Mouse (Mus musculus) common myeloid progenitor, adult 5-6 weeks (primary cell): ENCODE measurements around the gene Tmem97. TPM values are rescaled to one million over a fixed set of nuclear protein-coding genes. Genes with fewer than 3 reads are reported as not detected.
"Not testable (repeated sequence)": the region's sequence is repeated elsewhere in the genome, so short reads cannot be mapped to it uniquely, and the experiment has no call there.

Experiments used
- ATAC-seq: replicated peaks from 2 replicates; pipeline ENCODE4 v1.8.0; 2016; ENCODE audit warnings: low read depth, mild to moderate bottlenecking, moderate TSS enrichment, inconsistent platforms; ENCODE audit not compliant: poor library complexity, severe bottlenecking
- total RNA-seq: library from RNA; stranded (forward); fragments of 200-1000, 187-1606 nt; gene quantifications from 2 replicates; pipeline ENCODE4 v1.2.3, GENCODE M21; 2017

Gene Tmem97
- total RNA-seq, 1 experiment from 2014 or later = 56.2 TPM

- no peak for ATAC-seq
These were observed 5.0 kb upstream of the Tmem97 start for GRCm38 (mm10) chr11:78555623-78556022.

DNA sequence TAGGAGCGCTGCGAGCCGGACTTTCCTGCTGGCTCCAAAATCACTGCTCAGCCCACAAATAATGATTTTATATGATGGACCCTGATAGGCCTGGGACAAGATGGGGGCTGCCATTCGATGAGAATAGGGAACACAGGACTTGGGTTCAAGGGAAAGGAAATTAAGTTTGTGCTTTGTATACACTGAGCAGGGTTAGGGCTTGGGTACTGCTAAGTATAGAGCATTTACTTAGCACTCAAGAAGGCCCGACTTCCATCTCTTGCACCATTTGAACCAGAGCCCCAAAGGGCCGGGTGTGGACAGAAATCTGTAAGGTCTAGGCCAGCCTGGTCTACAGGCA, 452 bp upstream of the Tmem97 start:
- ATAC-seq = no peak

DNA sequence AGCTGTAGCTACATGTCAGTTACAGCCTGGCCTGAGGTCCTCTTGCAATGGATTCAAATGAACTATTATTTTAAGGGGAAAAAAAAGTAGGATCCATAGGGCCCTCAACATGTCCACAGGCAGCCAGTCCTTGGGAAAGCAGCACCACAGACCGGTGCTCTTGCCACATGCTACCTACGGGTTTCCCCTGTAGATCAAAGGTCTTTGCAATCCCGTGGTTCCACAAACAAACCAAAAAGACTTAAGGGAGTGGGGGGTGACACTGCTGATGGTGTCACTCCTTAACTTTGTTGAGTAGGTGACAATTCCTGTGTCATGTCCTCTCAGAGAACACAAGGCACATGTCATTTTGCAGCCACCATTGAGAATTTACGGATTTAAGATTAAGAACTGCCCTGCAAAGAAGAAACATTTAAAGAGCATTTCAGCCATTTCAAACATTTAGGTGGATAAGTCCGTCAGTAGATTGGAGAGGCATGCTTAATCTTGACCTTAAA, 1.0 kb downstream of the Tmem97 start:
- ATAC-seq = no peak

DNA sequence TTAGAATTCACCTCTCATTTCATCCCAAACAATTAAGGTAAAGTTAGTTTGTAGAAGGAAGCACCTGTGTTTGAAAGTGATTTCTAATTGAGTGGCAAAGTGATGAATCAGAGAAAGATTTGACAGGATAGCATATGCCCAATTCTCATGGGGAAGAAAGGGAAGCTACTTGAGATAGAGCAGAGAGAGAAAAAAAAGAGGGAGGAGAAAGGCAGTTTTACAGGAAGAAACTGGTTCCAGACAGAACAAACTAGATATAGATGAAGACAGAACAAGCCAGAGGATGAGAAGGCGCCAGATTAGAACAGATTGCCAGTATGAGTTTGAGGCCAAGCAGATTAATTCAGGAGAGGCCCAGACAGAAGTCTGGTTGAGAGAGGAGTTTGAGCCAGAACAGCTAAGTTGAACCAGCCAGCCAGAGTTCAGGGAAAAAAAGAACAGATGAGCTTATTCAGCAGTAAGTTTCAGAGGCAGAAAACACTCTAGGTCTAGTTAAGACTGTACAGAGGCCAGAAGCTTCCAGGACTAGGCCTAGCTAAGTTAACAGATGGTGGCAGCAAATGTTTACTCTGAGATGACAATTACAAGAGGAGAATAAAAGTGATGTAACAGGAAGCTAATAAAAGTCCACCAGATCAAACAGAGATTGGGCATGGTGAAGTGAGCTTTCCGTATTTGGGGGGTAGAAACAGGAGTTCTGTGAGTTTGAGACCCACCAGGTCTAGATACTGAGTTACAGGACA, 2.7 kb downstream of the Tmem97 start:
- ATAC-seq = no peak

DNA sequence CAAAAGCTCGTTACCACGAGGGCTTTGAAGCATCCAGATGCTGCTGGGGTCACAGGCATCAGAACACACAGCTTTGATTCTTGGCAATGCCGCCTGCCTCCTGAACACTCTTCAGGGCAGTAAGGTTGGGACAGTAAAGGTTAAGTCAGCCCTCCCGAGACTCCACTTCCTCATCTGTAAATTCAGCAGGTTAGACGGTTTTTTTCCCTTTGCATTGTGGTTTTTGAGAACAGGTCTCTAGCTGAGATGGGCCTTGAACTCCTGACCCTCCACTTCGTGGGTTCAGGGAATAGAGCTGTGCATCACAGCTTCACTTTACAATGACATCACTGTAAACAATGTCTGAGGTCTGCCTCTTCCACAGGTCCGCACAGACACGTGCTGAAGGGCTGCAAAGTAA, 5.4 kb downstream of the Tmem97 start:
- ATAC-seq = 0 out of 2 replicates have a peak, but pooled peaks have one; percentile 42

DNA sequence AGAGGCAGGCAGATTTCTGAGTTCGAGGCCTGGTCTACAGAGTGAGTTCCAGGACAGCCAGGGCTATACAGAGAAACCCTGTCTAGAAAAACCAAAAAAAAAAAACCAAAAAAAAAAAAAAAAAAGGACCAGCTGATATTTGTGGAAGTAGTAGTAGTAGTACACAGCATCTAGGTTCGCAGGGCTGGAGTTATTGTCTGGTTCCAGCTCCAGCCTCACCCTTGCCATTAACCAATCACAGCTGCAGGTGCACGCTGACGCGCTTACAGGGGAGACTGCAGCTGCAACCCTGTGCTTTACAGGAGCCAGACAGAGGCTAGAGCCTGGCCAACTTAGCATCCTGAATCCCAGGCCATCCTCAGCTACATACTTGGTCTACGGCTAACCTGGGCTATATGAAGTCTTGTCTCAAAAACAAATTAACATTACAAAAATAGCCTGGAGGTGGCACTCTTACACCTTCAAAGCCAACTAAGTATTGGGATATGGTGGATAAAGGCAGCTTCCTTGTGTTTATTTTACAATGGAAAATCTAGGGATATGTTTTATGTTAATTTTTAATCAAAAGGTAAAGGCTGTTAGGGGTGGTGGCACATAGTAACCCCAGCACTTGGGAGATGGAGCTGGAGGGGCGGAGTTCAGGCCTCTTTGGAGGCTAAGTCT, 6.0 kb downstream of the Tmem97 start:
- no peak for ATAC-seq

DNA sequence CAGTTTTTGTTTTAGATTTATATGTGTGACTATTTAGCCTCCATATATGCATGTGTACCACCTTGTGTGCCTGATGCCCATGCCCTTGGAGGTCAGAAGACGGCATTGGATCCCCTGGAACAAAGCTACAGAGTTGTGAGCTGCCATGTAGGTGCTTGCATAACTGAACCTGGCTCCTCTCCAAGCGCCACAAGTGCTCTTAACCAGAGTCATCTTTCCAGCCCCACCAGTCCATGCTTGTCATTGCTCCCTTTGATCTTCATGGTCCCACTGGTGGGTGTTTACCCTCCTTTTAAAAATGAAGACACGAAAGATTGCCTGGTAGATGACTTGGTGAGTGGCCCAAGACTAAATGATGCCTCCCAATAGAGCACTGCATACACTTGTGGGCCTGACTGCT, 10.2 kb downstream of the Tmem97 start:
- no peak for ATAC-seq

DNA sequence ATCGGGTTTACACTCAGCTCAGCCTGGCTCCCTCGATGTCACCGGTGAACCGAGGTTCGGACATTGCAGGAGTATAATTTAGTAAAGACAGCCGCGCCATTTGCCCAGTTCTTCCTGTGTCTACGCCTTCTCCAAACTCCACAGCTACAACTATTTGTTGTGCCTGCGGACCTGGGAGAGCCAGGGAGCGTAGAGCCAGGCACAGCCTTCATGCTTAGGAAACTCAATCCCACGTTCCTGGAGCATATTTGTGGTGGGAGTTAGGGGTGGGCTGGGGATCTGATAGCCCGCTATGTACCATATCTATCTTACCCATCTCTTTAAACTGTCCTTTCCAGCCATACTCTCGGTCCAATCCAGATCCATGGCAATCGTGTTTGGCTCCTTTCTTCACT, 13.9 kb downstream of the Tmem97 start:
- ATAC-seq = peak; percentile 5; the same call in 1 of the 2 replicates

DNA sequence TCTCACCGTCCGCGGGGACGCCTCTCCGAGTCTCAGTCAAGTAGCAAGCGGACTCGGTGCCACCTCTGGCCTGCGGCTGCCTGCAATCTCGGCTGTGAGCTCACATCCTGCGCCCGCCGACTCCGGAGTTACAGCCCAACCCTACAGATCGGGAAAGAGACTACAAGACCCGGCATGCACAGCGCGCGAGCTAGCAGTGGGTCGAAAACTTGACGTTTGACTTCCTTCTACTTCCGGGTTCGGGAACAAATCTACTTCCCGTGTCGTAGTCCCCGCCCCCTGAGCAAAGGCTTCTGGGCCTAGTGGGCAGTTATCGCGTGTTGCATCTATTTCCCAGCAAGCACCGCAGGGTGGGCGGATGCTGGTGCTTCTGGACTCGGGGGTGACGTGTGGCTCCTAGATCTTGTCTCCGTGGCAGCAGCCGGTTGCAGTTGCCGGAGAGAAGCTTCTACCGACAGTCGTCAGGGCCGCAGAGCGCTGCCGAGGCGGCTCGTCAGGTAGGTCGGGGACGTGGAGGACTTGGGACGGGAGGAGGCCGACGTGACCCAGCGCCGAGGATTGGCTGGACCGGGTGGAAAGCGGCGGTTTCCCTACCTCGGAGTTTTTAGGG, 14.4 kb downstream of the Tmem97 start, which contains the start of the genes Tnfaip1 and Ift20:
Gene Tnfaip1 (minus strand): TSS at position 253 of the 610 bp plus-strand sequence.
Gene Ift20 (plus strand): TSS at position 282 of the 610 bp plus-strand sequence.
- peak; percentile 95 for ATAC-seq

DNA sequence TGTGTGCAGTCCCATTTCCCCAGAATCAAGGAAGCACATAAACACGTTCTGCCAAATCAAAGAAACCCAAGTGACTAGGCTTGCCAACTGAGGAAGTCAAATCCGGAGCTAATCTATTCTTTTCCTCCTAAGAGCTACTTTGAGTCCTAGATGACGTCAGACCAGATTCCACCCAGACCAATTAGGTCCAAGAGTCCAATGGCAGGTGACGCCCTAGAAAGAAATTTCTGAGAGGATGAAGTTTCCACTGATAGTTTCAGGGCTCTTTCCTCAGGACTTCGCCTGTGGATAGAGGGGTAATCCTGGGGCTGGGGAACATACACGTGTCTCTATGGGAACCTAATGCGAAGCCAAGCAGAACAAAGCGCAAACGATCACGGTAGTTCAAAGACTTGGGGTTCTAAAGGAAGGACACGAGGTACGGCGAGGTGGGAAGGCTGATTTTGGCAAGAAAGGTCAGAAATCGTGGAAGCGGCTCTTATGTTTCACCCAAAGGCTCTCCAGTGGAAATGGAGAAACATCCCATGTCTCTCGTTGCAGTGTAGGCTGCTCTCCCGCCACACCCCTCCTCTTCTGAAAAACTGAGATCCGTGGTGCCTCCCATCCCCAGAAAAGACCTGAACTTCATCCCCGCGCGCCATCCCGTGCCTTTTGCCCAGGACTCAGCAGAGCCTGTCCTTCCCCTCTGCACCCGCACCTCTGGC, 15.0 kb downstream of the Tmem97 start:
- peak; percentile 7; the same call in 1 of the 2 replicates for ATAC-seq

- no peak for ATAC-seq
These were observed 16.1 kb downstream of the Tmem97 start for GRCm38 (mm10) chr11:78534516-78534915.

GRCm38 (mm10) chr11:78531515-78531914, 19.1 kb downstream of the Tmem97 start:
- ATAC-seq = not testable (repeated sequence)

DNA sequence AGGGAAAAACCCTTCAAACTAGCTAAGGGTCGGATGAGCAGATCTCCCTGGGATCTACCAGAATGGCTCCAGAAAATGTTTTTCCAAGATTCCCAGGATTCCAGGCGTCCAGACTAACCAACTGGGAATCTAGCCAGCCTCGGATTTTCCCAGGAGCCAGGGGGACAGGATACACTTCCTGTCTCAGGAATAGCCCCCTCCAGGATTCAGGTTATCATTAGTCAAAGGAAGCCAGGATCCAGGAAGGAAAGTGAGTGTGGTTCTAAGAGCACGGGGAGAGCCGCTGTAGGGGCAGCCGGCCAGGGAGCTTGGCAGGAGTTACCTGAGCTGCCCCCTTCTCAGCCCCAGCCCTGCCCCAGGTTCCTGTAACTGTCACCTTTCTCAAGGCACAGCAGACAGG, 19.5 kb downstream of the Tmem97 start:
- ATAC-seq = no peak

DNA sequence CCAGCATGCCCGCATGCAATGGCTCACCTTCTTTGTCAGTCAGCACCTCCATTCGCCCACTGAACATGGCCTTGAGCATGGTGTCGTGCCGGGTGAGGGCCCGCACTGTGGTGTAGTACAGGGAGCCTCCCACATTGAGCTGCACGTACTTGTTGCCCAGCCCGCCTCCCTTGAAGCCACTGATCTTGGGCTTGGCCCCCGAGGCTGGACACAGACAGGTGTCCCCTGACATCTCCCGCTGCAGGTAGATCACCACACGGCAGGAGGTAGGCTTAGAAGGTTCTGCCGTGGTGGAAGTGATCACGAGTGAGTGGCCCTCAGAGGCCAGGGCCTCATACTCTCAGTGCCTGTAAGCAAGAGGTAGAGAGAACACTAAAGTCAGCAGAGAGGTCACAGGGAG, 20.6 kb downstream of the Tmem97 start:
- no peak for ATAC-seq

DNA sequence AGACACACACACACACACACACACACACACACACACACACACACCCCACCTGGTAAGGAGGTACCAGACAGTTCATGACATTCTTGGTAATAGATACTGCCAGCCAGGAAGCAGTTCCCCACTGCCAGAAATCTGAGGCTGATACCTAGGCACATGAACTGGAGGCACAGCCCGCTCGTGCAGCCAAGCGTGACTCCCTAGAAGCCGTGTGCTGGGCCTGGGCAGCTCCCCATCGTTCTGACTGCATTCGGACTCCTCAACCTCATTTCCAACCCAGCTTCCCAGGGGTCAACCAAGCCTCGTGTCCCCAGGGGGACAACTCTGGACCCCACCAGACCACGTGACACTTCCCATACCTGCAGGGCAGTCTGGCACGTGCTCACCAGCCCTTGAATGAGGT, 21.9 kb downstream of the Tmem97 start:
- no peak for ATAC-seq

DNA sequence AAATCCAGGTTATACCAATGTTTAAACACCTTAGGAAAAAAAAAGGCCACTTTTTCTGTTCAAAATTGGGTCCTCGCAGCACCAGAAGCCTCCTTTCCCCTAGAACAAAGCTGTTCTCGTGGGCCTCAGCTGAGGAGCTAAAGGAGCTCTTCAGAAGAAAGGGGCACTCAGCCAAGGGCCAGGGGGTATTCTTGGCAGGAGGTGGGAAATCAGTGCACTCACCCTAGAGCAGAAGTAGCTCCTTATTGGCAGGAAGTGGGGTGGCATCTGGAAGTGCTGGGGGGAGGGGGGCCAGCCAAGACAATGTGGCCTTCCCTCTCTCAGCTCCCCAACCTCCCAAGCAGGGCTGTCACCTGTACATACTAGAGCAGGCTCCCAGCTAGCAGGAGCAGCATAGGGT, 25.7 kb downstream of the Tmem97 start:
- ATAC-seq = no peak

GRCm38 (mm10) chr11:78523241-78523955, 27.2 kb downstream of the Tmem97 start:
- ATAC-seq = no peak

- ATAC-seq = peak; percentile 50; the same call in 1 of the 2 replicates
These were observed 28.0 kb downstream of the Tmem97 start for GRCm38 (mm10) chr11:78522481-78522997.

DNA sequence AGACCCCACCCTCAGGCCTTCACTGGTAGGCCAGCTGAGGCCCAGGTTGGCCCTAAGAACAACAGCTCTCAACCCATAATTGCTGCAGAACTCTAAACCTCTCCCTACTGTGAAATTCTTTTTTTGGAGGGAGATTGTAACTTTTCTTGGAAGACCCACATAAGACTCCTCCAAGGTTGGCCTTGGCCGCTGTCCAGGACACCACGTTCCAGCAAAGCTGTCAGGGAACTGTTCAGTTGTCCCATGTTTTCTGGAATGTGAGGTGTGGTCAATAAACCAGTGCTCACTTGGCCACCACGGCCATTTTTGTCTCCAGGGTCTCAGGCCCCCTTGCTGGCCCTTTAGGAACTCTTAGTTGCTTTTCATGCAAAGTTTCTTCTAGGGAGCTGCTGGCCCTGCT, 28.7 kb downstream of the Tmem97 start:
- no peak for ATAC-seq

- ATAC-seq = no peak
These were observed 31.6 kb downstream of the Tmem97 start for GRCm38 (mm10) chr11:78518931-78519330.
